Mouse (Mus musculus): ENCODE results near the gene Ttll12.
A peak's percentile ranks its signal among the peaks of the same experiment; 100 is the strongest.

DNA sequence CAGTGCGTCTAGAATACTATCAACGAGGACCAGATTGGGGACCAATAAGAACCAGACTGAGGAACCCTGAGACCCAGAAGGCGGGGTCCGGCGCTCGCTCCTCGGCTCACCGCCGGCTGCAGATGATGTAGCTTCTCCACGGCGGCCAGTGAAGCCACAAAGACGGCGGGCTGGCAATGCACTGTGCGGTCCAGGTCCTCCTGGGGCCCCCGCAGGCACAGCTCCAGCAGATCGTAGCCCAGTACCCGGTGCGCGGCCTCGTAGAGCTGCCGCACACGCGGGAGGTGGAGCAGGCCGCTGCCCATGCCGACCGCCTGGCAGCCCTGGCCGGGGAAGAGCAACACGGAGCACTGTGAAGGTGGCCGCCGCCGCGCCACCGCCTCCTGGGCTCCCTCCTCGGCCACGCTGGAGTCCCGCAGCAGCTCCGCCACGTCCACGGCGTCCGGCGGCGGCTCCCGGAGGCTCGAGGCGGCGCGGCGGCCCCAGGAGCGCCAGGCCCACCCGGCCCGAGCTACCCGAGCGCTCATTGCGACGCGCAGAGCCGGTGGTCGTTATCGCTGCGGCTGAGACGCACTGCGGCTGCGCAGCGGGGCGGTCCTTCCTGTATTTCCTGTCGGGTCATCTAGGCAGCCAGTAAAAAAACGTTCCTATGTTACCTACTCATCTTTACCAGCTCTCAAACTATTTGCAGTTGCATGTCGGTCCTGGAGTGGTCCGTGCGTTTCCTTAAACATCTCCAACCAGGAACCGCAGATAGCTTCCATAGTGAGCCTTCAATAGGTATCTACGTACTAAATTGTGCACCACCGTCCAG is 39.6 kb downstream of the Ttll12 start:
- TF ChIP-seq GATA1 (IDR thresholded peaks at IDR 0.05; ENCODE audit: low read length) (peak; percentile 66; the same call in 1 of the 2 replicates), TAL1 (IDR thresholded peaks at IDR 0.05; ENCODE audit: low read length) (no peak)
